Mouse (Mus musculus) cerebellum, adult 9-11 months (tissue): Measurements from ENCODE around the gene Synpo2l.
A peak's percentile ranks its signal among the peaks of the same experiment; 100 is the strongest.
"Not testable (repeated sequence)": the region's sequence is repeated elsewhere in the genome, so short reads cannot be mapped to it uniquely, and the experiment has no call there.

ENCODE experiments used
- DNase-seq: peaks from one replicate; pipeline ENCODE4 v3.0.0; 2022

Synpo2l gene

GRCm38 (mm10) chr14:20668154-20668810 is at the start of gene Synpo2l:
Synpo2l (minus strand) TSS chr14:20668354.
- no peak for DNase-seq

- DNase-seq, result no peak
Measured at GRCm38 (mm10) chr14:20713832-20714231, 45.7 kb upstream of the Synpo2l start.

- DNase-seq, result no peak
Measured at GRCm38 (mm10) chr14:20708239-20708638, 40.1 kb upstream of the Synpo2l start.

GRCm38 (mm10) chr14:20707201-20708190 is 39.3 kb upstream of the Synpo2l start, which contains the start of gene Zswim8:
Zswim8 (plus strand) TSS chr14:20707552.
- peak; percentile 91 for DNase-seq

GRCm38 (mm10) chr14:20703461-20703860 is 35.3 kb upstream of the Synpo2l start:
- DNase-seq, result not testable (repeated sequence)

GRCm38 (mm10) chr14:20702741-20703381 is 34.7 kb upstream of the Synpo2l start, which contains the start of gene Chchd1:
Chchd1 (plus strand) TSS chr14:20703006.
- peak; percentile 88 for DNase-seq

GRCm38 (mm10) chr14:20702096-20702740 is 34.1 kb upstream of the Synpo2l start:
- DNase-seq, result no peak

- DNase-seq, result no peak
Measured at GRCm38 (mm10) chr14:20701554-20701953, 33.4 kb upstream of the Synpo2l start.

- DNase-seq, result no peak
Measured at GRCm38 (mm10) chr14:20700362-20700761, 32.2 kb upstream of the Synpo2l start.

- DNase-seq, result no peak
Measured at GRCm38 (mm10) chr14:20698515-20698914, 30.4 kb upstream of the Synpo2l start.

GRCm38 (mm10) chr14:20696986-20697385 is 28.8 kb upstream of the Synpo2l start:
- peak; percentile 50 for DNase-seq

- DNase-seq, result peak; percentile 60
Measured at GRCm38 (mm10) chr14:20695761-20696520, 27.8 kb upstream of the Synpo2l start.

- peak; percentile 94 for DNase-seq
Measured at GRCm38 (mm10) chr14:20694884-20695760, 27.0 kb upstream of the Synpo2l start, which contains the start of gene Fut11. Fut11 (plus strand) TSS chr14:20694968.

GRCm38 (mm10) chr14:20694185-20694883 is 26.2 kb upstream of the Synpo2l start:
- no peak for DNase-seq

- no peak for DNase-seq
Measured at GRCm38 (mm10) chr14:20693589-20694101, 25.5 kb upstream of the Synpo2l start.

GRCm38 (mm10) chr14:20691772-20692171 is 23.6 kb upstream of the Synpo2l start:
- DNase-seq, result no peak

- no peak for DNase-seq
Measured at GRCm38 (mm10) chr14:20689009-20689408, 20.9 kb upstream of the Synpo2l start.

GRCm38 (mm10) chr14:20686576-20686975 is 18.4 kb upstream of the Synpo2l start:
- DNase-seq, result no peak

GRCm38 (mm10) chr14:20682498-20682897 is 14.3 kb upstream of the Synpo2l start:
- DNase-seq, result no peak

GRCm38 (mm10) chr14:20681742-20682141 is 13.6 kb upstream of the Synpo2l start:
- DNase-seq, result no peak
